Mouse (Mus musculus): Measurements from ENCODE around the gene Junb.

The Junb gene

DNA sequence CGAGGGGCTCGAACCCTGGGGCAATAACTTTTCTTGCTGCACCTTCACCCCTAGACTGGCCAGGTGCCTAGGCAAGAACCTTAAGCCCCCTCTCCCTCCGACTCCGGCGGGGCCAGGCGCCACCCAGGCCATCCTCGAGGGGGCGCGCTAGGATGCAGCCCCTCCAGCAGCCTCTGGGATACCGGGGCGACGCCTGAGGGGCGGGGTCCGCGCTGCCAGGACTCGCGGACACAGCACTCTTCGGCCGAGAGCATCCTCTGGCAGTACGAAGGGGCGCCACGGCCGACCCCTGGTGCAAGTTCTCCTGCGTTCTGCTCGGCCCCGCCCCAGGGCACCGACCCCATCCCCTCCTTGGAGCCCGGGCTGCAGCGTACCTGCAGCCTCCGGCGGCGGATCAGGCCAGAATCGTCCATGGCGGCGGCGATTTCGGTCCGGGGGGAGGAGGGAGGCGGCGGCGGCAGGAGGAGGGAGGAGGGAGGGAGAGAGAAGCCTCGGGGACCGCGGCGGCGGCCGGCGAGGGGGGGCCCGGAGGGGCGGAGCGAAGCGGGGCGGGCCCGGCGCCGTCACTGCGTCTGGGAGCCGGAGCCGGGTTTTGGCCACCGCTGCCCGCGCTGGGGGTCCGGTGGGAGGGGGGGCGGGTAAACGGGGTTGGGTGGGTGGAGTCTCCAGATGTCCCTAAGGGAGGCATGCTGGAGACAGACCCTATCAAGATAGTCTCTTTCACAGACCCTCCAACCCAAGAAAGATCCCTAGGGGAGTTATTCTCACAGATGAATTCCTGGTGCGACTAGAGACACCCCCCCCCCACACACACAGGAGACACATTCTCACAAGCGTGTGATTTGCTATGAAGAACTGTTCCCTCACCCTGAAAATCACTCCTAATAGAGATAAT lies 32.6 kb downstream of the Junb start:
- ChIA-PET CTCF (interaction anchor here (0.9 to 2.0 kb wide), 11 partner anchors 10 to 237 kb away, joined by 3 to 23 read pairs (median 7); partner anchors contain the start of gene Hook2 (in 1 of the 4)), POLR2A (interaction anchor here in 3 of 4 experiments (0.6 to 3.0 kb wide), 19 partner anchors 8 to 283 kb away, joined by 3 to 23 read pairs (median 8); partner anchors contain the start of genes Asna1 (in 1 of the 3), Best2 (in 1 of the 3), Calr (in 1 of the 3) and Dhps (in 1 of the 3))

- POLR2A ChIA-PET = interaction anchor here (0.5 to 3.0 kb wide), 36 partner anchors 8 to 1281 kb away, joined by 3 to 23 read pairs (median 4); partner anchors contain the start of genes Asna1 (in 1 of the 4), Best2 (in 1 of the 4), Calr (in 1 of the 4) and Dhps (in 1 of the 4)
- CTCF ChIA-PET = interaction anchor here (0.5 to 2.1 kb wide), 22 partner anchors 8 to 744 kb away, joined by 3 to 23 read pairs (median 5); partner anchors contain the start of genes Gcdh (in 1 of the 4) and Hook2 (in 1 of the 4)
Measured at GRCm38 (mm10) chr8:84945235-84945632, 33.3 kb downstream of the Junb start.

DNA sequence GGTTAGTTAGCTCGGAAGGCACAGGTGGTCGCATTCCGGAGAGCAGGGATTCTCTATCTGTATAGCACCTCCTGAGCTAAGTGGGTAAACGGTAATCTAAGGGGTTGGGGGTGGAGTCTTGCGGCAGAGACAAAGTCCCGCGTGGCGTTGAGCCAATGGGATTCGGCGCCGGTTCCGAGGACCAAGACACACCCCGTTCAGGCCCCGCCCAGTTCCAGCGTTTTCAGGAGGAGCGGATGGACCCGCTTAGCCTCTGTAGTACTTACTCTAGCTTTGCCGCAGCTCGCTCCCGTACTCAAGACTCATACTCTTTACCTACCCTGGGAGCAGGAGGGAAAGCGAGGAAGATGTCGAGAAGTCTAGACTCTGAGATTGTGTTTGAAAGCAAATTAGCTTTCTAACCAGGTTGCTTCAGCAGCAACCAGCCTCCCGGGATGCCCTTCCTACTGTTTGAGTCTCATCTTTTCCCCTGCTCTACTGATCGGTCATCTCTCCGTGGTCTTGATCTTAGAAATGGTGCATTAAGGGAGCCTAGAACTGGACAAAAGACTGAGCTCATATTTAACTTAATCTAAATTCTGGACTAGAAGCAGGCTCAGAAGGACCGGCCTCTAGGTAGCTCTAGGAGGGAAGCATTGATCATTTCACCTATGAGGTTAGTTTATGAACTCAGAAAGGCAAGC lies 33.9 kb downstream of the Junb start:
- POLR2A ChIA-PET = interaction anchor here (0.5 to 3.0 kb wide), 51 partner anchors 8 to 1281 kb away, joined by 3 to 23 read pairs (median 4); partner anchors contain the start of genes Syce2 (in 2 of the 4), Tnpo2 (in 2 of the 4), Asna1 (in 1 of the 4) and Best2 (in 1 of the 4)
- CTCF ChIA-PET = interaction anchor here (0.5 to 2.1 kb wide), 37 partner anchors 8 to 743 kb away, joined by 3 to 23 read pairs (median 3); partner anchors contain the start of genes Dnase2a (in 1 of the 4), Gcdh (in 1 of the 4) and Hook2 (in 1 of the 4)

DNA sequence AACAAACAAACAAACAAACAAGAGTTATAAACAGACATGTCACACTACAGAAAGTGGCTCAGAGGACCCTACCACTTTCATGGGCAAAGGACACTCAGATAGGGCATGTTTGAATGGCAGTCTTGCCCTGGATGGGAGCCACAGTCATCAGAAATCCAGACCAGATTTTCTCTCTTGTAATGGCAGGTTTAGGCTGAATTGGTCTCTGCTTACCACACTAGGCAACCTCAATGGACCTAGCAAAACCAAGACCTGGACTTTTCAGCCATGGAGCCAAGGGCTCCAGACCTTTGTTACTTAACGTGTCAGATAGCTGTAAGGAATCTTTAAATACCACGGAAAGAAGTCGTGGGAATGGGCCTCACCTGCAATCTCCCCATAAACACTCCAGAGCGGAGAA lies 34.8 kb downstream of the Junb start:
- CTCF ChIA-PET = interaction anchor here (0.7 to 2.1 kb wide), 21 partner anchors 9 to 350 kb away, joined by 3 to 23 read pairs (median 3); partner anchors contain the start of genes Dnase2a (in 1 of the 4) and Hook2 (in 1 of the 4)
- POLR2A ChIA-PET = interaction anchor here in 3 of 4 experiments (0.6 to 3.0 kb wide), 34 partner anchors 8 to 134 kb away, joined by 3 to 23 read pairs (median 5); partner anchors contain the start of genes Asna1 (in 1 of the 3), Calr (in 1 of the 3), Dhps (in 1 of the 3) and Farsa (in 1 of the 3)

DNA sequence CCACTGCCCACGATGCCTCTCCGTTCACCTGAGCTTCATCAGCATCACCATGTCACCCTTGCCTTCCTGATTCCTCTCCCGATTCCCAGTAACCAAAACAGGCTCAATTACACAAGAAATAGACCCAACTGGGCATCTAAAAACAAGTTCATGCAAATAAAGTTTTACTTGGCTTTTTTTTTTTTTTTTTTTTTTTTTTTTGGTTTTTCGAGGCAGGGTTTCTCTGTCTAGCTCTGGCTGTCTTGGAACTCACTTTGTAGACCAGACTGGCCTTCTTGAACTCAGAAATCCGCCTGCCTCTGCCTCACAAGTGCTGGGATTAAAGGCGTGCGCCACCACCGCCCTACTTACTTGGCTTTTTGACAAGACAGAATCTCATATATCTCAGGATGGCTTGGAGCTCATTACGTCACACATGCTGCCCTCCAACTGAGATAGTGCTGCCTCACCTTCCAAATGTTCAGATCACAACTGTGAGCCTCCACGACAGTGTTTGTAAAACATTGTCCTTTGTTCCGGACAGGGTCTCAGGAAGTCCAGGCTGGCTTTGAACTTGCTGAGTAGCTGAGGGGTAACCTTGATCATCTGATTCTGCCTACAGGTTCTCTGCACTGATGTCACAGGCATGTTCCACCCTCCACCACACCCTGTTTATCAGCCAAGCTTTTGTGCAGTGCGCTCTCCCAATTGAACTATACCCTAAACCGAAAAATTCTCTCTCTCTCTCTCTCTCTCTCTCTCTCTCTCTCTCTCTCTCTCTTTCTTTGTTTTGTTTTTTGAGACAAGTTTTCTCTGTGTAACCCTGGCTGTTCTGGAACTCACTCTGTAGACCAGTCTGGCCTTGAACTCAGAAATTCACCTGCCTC lies 40.7 kb downstream of the Junb start:
- CTCF ChIA-PET = interaction anchor here (0.6 to 2.3 kb wide), 21 partner anchors 9 to 848 kb away, joined by 3 to 13 read pairs (median 4); partner anchors contain the start of gene Dnase2a (in 1 of the 4)
- POLR2A ChIA-PET = interaction anchor here (0.6 to 4.5 kb wide), 32 partner anchors 8 to 1577 kb away, joined by 3 to 19 read pairs (median 4); partner anchors contain the start of genes Dhps (in 2 of the 4), Calr (in 1 of the 4), Dnase2a (in 1 of the 4) and Klf1 (in 1 of the 4)

GRCm38 (mm10) chr8:84936962-84937546 lies 41.5 kb downstream of the Junb start, which contains the start of gene Mast1:
Gene Mast1, minus strand, starts transcription at chr8:84937359.
- CTCF ChIA-PET = interaction anchor here in 3 of 4 experiments (0.6 to 2.3 kb wide), 18 partner anchors 8 to 276 kb away, joined by 3 to 13 read pairs (median 4); partner anchors contain the start of gene Dnase2a (in 1 of the 3)
- POLR2A ChIA-PET = interaction anchor here (0.6 to 4.5 kb wide), 20 partner anchors 9 to 688 kb away, joined by 3 to 19 read pairs (median 5); partner anchors contain the start of genes Calr (in 2 of the 4), Dhps (in 1 of the 4), Dnase2a (in 1 of the 4) and Klf1 (in 1 of the 4)

- CTCF ChIA-PET = interaction anchor here (0.7 to 2.3 kb wide), 12 partner anchors 8 to 206 kb away, joined by 3 to 11 read pairs (median 3); partner anchors contain the start of gene Dnase2a (in 1 of the 4)
- POLR2A ChIA-PET = interaction anchor here (0.5 to 4.5 kb wide), 24 partner anchors 8 to 687 kb away, joined by 3 to 25 read pairs (median 4); partner anchors contain the start of genes Calr (in 1 of the 4) and Tnpo2 (in 1 of the 4)
Measured at GRCm38 (mm10) chr8:84936041-84936961, 42.2 kb downstream of the Junb start.

GRCm38 (mm10) chr8:84935489-84935888 lies 43.0 kb downstream of the Junb start:
- POLR2A ChIA-PET = interaction anchor here in 3 of 4 experiments (0.6 to 4.5 kb wide), 28 partner anchors 9 to 226 kb away, joined by 3 to 25 read pairs (median 4); partner anchors contain the start of genes Calr (in 1 of the 3), Dnase2a (in 1 of the 3), Tnpo2 (in 1 of the 3) and Trir (in 1 of the 3)
- CTCF ChIA-PET = interaction anchor here in 3 of 4 experiments (0.6 to 1.6 kb wide), 9 partner anchors 9 to 389 kb away, joined by 3 to 11 read pairs (median 4); no protein-coding TSS in a partner anchor

GRCm38 (mm10) chr8:84934860-84935259 lies 43.7 kb downstream of the Junb start:
- ChIA-PET POLR2A (interaction anchor here in 3 of 4 experiments (0.5 to 4.5 kb wide), 29 partner anchors 10 to 226 kb away, joined by 3 to 25 read pairs (median 4); partner anchors contain the start of genes Calr (in 1 of the 3), Dhps (in 1 of the 3), Dnase2a (in 1 of the 3) and Tnpo2 (in 1 of the 3)), CTCF (interaction anchor here in 3 of 4 experiments (0.7 to 1.6 kb wide), 10 partner anchors 10 to 62 kb away, joined by 3 to 7 read pairs (median 3); no protein-coding TSS in a partner anchor)

DNA sequence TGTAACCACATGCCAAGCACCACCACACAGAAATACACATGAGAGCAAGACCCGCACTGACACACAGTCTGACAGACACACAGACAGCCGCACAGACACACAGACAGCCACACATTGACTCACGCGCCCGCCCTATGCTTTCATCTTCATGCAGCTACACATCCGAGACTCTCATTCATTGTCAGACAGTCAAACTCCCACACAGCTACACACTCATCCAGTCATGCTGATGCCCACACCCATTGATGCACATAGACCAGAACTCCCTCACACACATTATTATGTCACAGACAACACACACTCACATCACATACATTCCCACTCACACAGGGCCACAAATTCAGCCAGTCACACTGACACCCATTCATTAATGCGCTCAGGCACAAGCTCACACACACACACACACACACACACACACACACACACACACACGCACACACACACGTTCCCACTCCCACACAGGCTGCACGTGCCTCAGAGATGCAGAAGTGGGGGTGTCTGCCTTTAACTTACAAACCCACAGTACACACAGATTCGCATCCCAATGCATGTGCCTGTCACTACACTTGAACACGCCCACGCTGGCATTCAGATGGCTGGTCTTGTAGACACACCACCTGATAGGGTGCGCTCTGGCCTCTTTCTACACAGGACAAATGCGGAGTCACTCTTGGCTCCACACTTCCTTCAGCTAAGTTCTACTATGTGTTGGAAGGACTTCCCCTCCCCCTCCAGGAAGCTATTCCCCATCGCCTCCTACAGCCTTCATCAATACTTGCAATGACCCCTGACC lies 44.6 kb downstream of the Junb start:
- ChIA-PET CTCF (interaction anchor here in 2 of 4 experiments (0.6 to 1.6 kb wide), 5 partner anchors 18 to 796 kb away, joined by 3 to 6 read pairs (median 3); no protein-coding TSS in a partner anchor), POLR2A (interaction anchor here in 2 of 4 experiments (0.6 to 4.0 kb wide), 16 partner anchors 9 to 138 kb away, joined by 3 to 25 read pairs (median 4); partner anchors contain the start of genes Calr (in 1 of the 2), Dhps (in 1 of the 2) and Trir (in 1 of the 2))

- CTCF ChIA-PET = interaction anchor here in 2 of 4 experiments (0.8 to 1.1 kb wide), 2 partner anchors 15 to 17 kb away, joined by 3 read pairs; no protein-coding TSS in a partner anchor
- POLR2A ChIA-PET = interaction anchor here in 2 of 4 experiments (0.9 to 5.2 kb wide), 8 partner anchors 8 to 141 kb away, joined by 3 to 78 read pairs (median 3); partner anchors contain the start of gene Dhps (in 1 of the 2)
Measured at GRCm38 (mm10) chr8:84930582-84930981, 47.9 kb downstream of the Junb start.

DNA sequence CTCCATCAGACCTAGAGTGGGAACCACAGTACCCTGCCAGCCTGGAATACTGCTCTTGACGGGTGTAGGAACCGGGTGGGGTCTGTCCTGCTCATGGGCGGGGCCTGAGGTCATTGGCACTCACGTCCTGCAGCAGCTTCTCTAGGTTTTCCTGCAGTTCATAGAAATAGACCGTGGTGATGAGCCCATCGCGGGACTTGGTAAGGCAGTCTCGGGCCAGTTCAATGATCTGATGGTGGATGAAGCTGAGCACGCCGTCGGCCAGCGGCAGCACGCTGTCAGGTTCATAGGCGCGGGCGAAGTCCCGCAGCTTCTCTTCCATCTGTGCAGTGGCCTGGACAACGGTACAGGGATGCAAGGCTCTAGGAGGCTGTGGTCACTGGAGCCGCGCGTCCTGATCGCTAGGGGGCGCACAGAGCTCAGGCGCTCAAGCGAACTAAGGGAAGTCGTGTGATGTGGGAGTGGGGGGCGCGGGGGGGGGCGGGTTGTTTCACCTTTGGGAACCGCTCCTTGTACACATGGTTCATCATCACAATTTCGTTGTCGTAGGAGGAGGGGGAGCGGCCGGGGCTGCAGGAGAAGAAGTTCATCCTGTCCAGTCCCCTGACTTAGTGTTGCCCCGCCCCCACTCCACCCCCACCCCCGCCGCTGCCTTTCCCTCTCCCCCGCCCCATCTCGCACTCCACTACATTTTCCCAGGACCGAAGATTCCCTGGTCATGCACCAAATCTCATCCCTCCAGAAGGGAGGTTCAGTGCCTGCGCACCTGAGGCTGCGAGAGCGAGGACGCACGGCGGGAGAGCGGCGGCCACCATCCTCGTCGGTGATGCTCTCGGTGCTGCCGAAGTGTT lies 49.8 kb downstream of the Junb start:
- ChIA-PET CTCF (interaction anchor here (0.6 to 2.8 kb wide), 84 partner anchors 8 to 1802 kb away, joined by 3 to 33 read pairs (median 4); partner anchors contain the start of genes Dnase2a (in 2 of the 4), Gcdh (in 2 of the 4), Mast1 (in 2 of the 4) and Junb (in 1 of the 4)), POLR2A (interaction anchor here (0.5 to 5.2 kb wide), 46 partner anchors 8 to 1322 kb away, joined by 3 to 78 read pairs (median 4); partner anchors contain the start of genes Mast1 (in 2 of the 4), Calr (in 1 of the 4), Dhps (in 1 of the 4) and Dnase2a (in 1 of the 4))

Data from embryonic stem cell, embryonic (primary cell).